Mouse (Mus musculus) ES-E14 (cell line): ENCODE data around the gene Rrnad1.

Experiments used
- CHD2 ChIP-seq: IDR thresholded peaks from 2 replicates; pipeline ENCODE4 v1.6.1; 2014; ENCODE audit warnings: mild to moderate bottlenecking, low read depth, low read length, inconsistent platforms
- HCFC1 ChIP-seq: IDR thresholded peaks from 2 replicates; pipeline ENCODE4 v1.6.1; 2012; ENCODE audit warnings: low read length, inconsistent platforms, borderline replicate concordance; ENCODE audit not compliant: insufficient read depth
- MAFK ChIP-seq: IDR thresholded peaks from 2 replicates; pipeline ENCODE4 v1.6.1; 2014; ENCODE audit warnings: mild to moderate bottlenecking, low read depth, low read length, inconsistent platforms; ENCODE audit not compliant: insufficient read depth
- ZC3H11A ChIP-seq: IDR thresholded peaks from 2 replicates; pipeline ENCODE4 v1.6.1; 2012; ENCODE audit warnings: low read depth, mild to moderate bottlenecking, inconsistent platforms, low read length, borderline replicate concordance
- ZNF384 ChIP-seq: IDR thresholded peaks from 2 replicates; pipeline ENCODE4 v1.6.1; 2012; ENCODE audit warnings: low read depth, low read length, inconsistent platforms

GRCm38 (mm10) chr3:87918551-87918950, 12.0 kb downstream of the Rrnad1 start:
- TF ChIP-seq CHD2 = no peak
- TF ChIP-seq ZNF384 = no peak
- TF ChIP-seq ZC3H11A = no peak
- no peak for TF ChIP-seq MAFK
- no peak for TF ChIP-seq HCFC1
